Mouse (Mus musculus): ENCODE results near the gene Cntnap2. TPM values are rescaled to one million over a fixed set of nuclear protein-coding genes. Genes with fewer than 3 reads are reported as not detected.
A peak's percentile ranks its signal among the peaks of the same experiment; 100 is the strongest.

Gene Cntnap2
- polyA plus RNA-seq, 1 experiment from 2014 or later: 24.7 TPM

DNA sequence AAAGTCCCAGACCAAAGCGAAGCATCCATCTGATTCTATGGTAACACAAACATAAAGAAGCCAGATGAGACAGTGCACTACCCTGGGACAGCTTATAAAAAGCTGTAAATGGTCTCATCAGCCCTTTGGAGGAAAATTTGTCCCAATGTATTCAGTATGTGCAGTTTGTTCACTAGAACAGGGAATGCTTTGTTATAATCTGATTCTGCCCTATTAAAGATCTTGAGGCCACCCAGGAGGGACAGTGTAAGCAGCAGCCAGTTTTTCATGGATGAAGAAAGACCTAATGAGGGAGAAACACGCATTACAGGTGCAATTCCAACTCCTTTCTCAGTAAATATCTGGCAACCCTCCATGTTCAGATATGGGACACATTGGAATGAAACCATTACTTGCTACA, 145.9 kb downstream of the Cntnap2 start:
- Histone ChIP-seq H3K27me3 (ENCODE audit: control insufficient read depth, insufficient read depth, low read length) (no peaks in the 10 kb centered on the region), H3K4me3 (ENCODE audit: low read depth, low read length) (no peak overlapping the region), H3K36me3 (ENCODE audit: control insufficient read depth, insufficient read depth, low read length) (no peaks in the 10 kb centered on the region), H3K4me2 (no peak overlapping the region), H3K9ac (ENCODE audit: low read length) (no peak overlapping the region), H3K27ac (ENCODE audit: low read depth, low read length) (no peak overlapping the region), H3K4me1 (ENCODE audit: control insufficient read depth, insufficient read depth, low read length) (no peaks in the 10 kb centered on the region), H3K9me3 (ENCODE audit: control insufficient read depth, low read length) (no peaks in the 10 kb centered on the region)
- no peak for DNase-seq (ENCODE audit: low spot score, missing footprints)
- no peak for ATAC-seq (ENCODE audit: low FRiP score)
- 77% methylated on average over 2 of the region's 2 CpGs for WGBS

DNA sequence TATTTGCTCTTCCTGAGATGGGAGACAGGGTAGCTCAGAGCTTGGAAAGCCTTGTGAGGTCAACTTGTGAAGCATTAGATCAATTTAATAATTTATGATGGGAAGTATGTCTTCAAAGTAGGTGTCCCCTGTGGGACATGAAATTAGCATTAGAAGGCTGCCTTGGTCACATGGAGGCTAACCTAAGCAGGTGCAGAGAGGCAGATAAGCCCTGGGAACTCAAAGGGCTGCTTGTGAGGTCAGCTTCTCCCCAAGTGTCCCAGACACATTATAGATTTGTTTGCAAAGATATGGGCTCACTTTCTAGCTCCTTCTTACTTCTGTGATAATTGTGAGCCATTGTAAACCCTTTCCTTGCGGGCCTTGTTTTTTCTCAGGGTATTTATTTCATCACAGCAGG, 155.2 kb downstream of the Cntnap2 start:
- Histone ChIP-seq H3K27me3 (ENCODE audit: control insufficient read depth, insufficient read depth, low read length) (no peaks in the 10 kb centered on the region), H3K4me3 (ENCODE audit: low read depth, low read length) (no peak overlapping the region), H3K9ac (ENCODE audit: low read length) (no peak overlapping the region), H3K4me2 (no peak overlapping the region), H3K36me3 (ENCODE audit: control insufficient read depth, insufficient read depth, low read length) (no peaks in the 10 kb centered on the region), H3K9me3 (ENCODE audit: control insufficient read depth, low read length) (no peaks in the 10 kb centered on the region), H3K4me1 (ENCODE audit: control insufficient read depth, insufficient read depth, low read length) (no peaks in the 10 kb centered on the region), H3K27ac (ENCODE audit: low read depth, low read length) (no peak overlapping the region)
- 60% methylated on average over 1 of the region's 1 CpGs for WGBS
- peak; percentile 62 for ATAC-seq (ENCODE audit: low FRiP score)
- DNase-seq (ENCODE audit: low spot score, missing footprints): no peak

DNA sequence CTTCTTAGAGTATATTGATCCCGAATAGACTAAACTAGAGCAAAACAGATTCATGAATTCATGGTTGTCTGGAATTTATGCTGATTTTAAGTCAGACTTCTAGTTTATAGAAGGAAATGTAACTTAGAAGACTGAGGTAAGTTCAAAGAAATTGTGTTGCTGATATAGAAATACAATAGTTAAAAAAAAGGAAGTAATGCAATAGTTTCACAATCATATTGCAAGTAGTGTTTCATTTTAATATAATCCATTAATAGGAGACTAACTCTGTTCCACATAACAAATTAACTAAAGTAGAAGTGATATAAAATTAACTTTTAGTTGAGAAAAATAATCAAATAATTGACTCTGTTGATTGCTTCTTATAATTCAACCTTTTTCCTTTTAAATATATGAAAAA, 169.8 kb downstream of the Cntnap2 start:
- 84% methylated on average over 1 of the region's 1 CpGs for WGBS
- Histone ChIP-seq H3K9me3 (ENCODE audit: control insufficient read depth, low read length) (no peaks in the 10 kb centered on the region), H3K4me2 (no peak overlapping the region), H3K9ac (ENCODE audit: low read length) (no peak overlapping the region), H3K4me3 (ENCODE audit: low read depth, low read length) (no peak overlapping the region), H3K36me3 (ENCODE audit: control insufficient read depth, insufficient read depth, low read length) (no peaks in the 10 kb centered on the region), H3K27me3 (ENCODE audit: control insufficient read depth, insufficient read depth, low read length) (no peaks in the 10 kb centered on the region), H3K4me1 (ENCODE audit: control insufficient read depth, insufficient read depth, low read length) (no peaks in the 10 kb centered on the region), H3K27ac (ENCODE audit: low read depth, low read length) (no peak overlapping the region)
- no peak for DNase-seq (ENCODE audit: low spot score, missing footprints)
- ATAC-seq (ENCODE audit: low FRiP score): no peak

DNA sequence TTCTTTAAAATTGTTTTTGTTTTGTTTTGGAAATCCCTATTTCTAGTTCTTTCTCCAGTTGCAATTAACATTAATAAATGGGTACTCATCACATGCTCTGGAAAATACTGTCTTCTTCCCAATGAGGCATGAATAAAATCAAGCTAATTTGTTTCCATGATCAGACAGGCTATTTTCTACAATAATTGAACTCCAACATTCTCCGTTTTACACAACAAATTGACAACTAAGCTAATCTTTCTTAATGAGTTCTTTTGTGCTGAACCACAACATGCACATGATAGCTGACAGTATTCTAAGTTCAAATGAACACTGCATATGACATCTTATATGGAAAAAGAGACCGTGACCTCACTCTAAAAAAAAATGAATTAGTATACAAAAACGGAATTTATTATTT, 173.4 kb downstream of the Cntnap2 start:
- no peak for DNase-seq (ENCODE audit: low spot score, missing footprints)
- H3K9me3 ChIP-seq (ENCODE audit: control insufficient read depth, low read length): no peaks in the 10 kb centered on the region
- H3K4me1 ChIP-seq (ENCODE audit: control insufficient read depth, insufficient read depth, low read length): no peaks in the 10 kb centered on the region
- no peak overlapping the region for H3K27ac ChIP-seq (ENCODE audit: low read depth, low read length)
- no peaks in the 10 kb centered on the region for H3K27me3 ChIP-seq (ENCODE audit: control insufficient read depth, insufficient read depth, low read length)
- ATAC-seq (ENCODE audit: low FRiP score): no peak
- WGBS: 90% methylated on average over 3 of the region's 3 CpGs
- H3K4me3 ChIP-seq (ENCODE audit: low read depth, low read length): no peak overlapping the region
- H3K9ac ChIP-seq (ENCODE audit: low read length): no peak overlapping the region
- no peaks in the 10 kb centered on the region for H3K36me3 ChIP-seq (ENCODE audit: control insufficient read depth, insufficient read depth, low read length)
- H3K4me2 ChIP-seq: no peak overlapping the region

DNA sequence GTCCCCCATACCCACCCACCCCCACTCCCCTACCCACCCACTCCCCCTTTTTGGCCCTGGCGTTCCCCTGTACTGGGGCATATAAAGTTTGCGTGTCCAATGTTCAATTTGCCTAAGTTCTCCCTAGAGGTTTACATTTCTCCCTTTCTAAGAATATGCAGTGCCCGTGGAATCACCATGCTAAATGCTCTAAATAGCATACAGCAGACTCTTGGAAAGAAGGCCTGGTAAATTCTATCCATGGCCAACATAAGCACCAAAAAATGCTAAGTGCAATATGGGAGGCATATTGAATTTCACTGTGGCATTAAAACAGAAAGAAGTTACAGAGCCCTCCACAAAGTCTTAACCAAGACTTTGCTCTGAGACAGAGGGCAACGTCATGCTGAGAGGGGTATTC, 177.4 kb downstream of the Cntnap2 start:
- Histone ChIP-seq H3K27me3 (ENCODE audit: control insufficient read depth, insufficient read depth, low read length) (no peaks in the 10 kb centered on the region), H3K4me3 (ENCODE audit: low read depth, low read length) (no peak overlapping the region), H3K9ac (ENCODE audit: low read length) (no peak overlapping the region), H3K9me3 (ENCODE audit: control insufficient read depth, low read length) (no peaks in the 10 kb centered on the region), H3K4me2 (no peak overlapping the region), H3K4me1 (ENCODE audit: control insufficient read depth, insufficient read depth, low read length) (no peaks in the 10 kb centered on the region), H3K27ac (ENCODE audit: low read depth, low read length) (no peak overlapping the region), H3K36me3 (ENCODE audit: control insufficient read depth, insufficient read depth, low read length) (no peaks in the 10 kb centered on the region)
- DNase-seq (ENCODE audit: low spot score, missing footprints) (no peak), ATAC-seq (ENCODE audit: low FRiP score) (no peak)
- WGBS: 89% methylated on average over 4 of the region's 4 CpGs

DNA sequence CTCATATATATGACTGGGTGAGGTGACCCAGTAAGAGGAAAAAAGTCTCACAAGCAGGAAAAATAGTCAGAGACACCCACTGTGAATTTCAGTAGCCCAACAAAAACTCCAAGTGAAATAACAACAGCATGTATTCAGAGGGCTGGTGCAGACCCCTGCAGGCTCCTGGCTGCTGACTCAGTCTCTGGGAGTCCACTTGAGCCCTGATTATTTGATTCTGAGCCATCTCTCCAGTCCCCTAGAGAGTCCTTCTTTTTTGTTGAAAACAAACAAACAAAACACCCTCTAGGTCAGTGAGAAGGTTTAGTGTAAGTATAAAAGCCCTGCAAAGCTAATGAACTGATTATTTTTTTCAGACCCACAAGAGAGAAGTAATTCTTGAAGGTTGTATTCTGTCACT, 179.0 kb downstream of the Cntnap2 start:
- DNase-seq (ENCODE audit: low spot score, missing footprints) (no peak), ATAC-seq (ENCODE audit: low FRiP score) (no peak)
- no peaks in the 10 kb centered on the region for H3K4me1 ChIP-seq (ENCODE audit: control insufficient read depth, insufficient read depth, low read length)
- no peak overlapping the region for H3K4me2 ChIP-seq
- no peaks in the 10 kb centered on the region for H3K9me3 ChIP-seq (ENCODE audit: control insufficient read depth, low read length)
- H3K27me3 ChIP-seq (ENCODE audit: control insufficient read depth, insufficient read depth, low read length): no peaks in the 10 kb centered on the region
- H3K36me3 ChIP-seq (ENCODE audit: control insufficient read depth, insufficient read depth, low read length): no peaks in the 10 kb centered on the region
- no peak overlapping the region for H3K9ac ChIP-seq (ENCODE audit: low read length)
- H3K27ac ChIP-seq (ENCODE audit: low read depth, low read length): no peak overlapping the region
- H3K4me3 ChIP-seq (ENCODE audit: low read depth, low read length): no peak overlapping the region

DNA sequence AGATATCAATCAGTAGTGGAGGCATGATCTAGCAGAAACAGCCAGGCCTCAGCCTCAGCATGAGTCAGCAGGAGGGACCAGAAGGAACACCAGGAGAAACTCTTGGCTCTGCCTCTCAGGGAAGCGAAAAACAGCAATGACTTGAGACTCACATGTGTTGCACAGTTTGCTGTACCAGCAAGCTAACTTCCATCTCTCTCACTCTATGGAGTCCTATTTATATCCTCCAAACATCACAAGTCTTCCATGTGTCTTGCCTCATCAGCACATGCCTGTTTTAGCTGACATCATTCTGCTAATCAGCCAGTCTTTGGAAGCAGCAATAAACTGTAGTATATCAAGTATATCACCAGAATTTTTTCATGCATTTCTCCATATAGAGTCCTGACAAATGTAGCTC, 182.1 kb downstream of the Cntnap2 start:
- 94% methylated on average over 1 of the region's 1 CpGs for WGBS
- ATAC-seq (ENCODE audit: low FRiP score): no peak

DNA sequence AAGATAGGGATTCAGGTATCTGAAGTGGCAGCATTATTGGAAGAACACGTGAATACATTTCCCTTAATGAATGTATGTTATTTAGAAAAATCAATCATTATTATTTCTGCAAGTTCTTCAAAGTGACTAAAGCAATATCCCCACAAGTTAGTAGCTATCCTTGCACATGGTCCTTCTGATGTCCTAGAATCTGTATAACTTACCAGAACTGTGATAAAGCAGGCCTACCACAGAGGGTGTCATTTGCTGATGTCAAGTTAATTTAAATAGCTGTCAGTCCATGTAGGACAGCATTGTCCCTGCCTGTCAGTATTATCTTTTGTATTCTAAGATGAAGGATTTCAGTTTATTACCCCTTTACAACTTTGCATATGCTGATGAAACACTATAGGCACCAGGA, 185.5 kb downstream of the Cntnap2 start:
- no peaks in the 10 kb centered on the region for H3K4me1 ChIP-seq (ENCODE audit: control insufficient read depth, insufficient read depth, low read length)
- no peaks in the 10 kb centered on the region for H3K36me3 ChIP-seq (ENCODE audit: control insufficient read depth, insufficient read depth, low read length)
- DNase-seq (ENCODE audit: low spot score, missing footprints): peak; percentile 69
- no peaks in the 10 kb centered on the region for H3K9me3 ChIP-seq (ENCODE audit: control insufficient read depth, low read length)
- no peak overlapping the region for H3K9ac ChIP-seq (ENCODE audit: low read length)
- H3K4me2 ChIP-seq: no peak overlapping the region
- no peak overlapping the region for H3K27ac ChIP-seq (ENCODE audit: low read depth, low read length)
- H3K4me3 ChIP-seq (ENCODE audit: low read depth, low read length): no peak overlapping the region
- H3K27me3 ChIP-seq (ENCODE audit: control insufficient read depth, insufficient read depth, low read length): no peaks in the 10 kb centered on the region
- WGBS: 72% methylated on average over 1 of the region's 1 CpGs
- peak; percentile 80 for ATAC-seq (ENCODE audit: low FRiP score)

More for the DNA sequence above, 182.1 kb downstream of the Cntnap2 start:
- DNase-seq (ENCODE audit: low spot score, missing footprints): no peak
- Histone ChIP-seq H3K9me3 (ENCODE audit: control insufficient read depth, low read length) (no peaks in the 10 kb centered on the region), H3K27ac (ENCODE audit: low read depth, low read length) (no peak overlapping the region), H3K9ac (ENCODE audit: low read length) (no peak overlapping the region), H3K4me2 (no peak overlapping the region), H3K27me3 (ENCODE audit: control insufficient read depth, insufficient read depth, low read length) (no peaks in the 10 kb centered on the region), H3K4me1 (ENCODE audit: control insufficient read depth, insufficient read depth, low read length) (no peaks in the 10 kb centered on the region), H3K4me3 (ENCODE audit: low read depth, low read length) (no peak overlapping the region), H3K36me3 (ENCODE audit: control insufficient read depth, insufficient read depth, low read length) (no peaks in the 10 kb centered on the region)

DNA sequence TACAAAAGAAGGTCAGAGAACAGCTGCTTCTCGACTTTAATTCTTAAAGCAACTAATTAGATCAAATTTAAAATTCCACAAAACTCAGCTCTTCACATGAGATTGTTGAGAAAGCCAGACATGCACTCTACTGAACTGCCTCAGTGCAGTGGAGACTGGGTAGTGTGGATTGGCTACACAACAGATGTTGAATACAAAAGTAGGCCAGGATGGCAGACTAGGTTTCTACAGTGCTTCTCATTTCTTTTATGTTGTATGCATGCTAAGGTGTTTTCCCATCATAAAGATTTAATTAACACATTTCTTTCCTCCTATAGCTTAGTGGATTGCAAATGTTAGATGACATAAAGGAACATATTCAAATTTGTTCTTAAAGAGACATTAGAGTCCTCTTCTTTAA, 198.9 kb downstream of the Cntnap2 start:
- H3K9me3 ChIP-seq (ENCODE audit: control insufficient read depth, low read length): no peaks in the 10 kb centered on the region
- ATAC-seq (ENCODE audit: low FRiP score) (no peak), DNase-seq (ENCODE audit: low spot score, missing footprints) (peak; percentile 31)
- H3K4me2 ChIP-seq: no peak overlapping the region
- H3K27me3 ChIP-seq (ENCODE audit: control insufficient read depth, insufficient read depth, low read length): no peaks in the 10 kb centered on the region
- no peaks in the 10 kb centered on the region for H3K4me1 ChIP-seq (ENCODE audit: control insufficient read depth, insufficient read depth, low read length)
- no peaks in the 10 kb centered on the region for H3K36me3 ChIP-seq (ENCODE audit: control insufficient read depth, insufficient read depth, low read length)
- no peak overlapping the region for H3K4me3 ChIP-seq (ENCODE audit: low read depth, low read length)
- H3K27ac ChIP-seq (ENCODE audit: low read depth, low read length): no peak overlapping the region
- H3K9ac ChIP-seq (ENCODE audit: low read length): no peak overlapping the region
- 79% methylated on average over 1 of the region's 1 CpGs for WGBS

DNA sequence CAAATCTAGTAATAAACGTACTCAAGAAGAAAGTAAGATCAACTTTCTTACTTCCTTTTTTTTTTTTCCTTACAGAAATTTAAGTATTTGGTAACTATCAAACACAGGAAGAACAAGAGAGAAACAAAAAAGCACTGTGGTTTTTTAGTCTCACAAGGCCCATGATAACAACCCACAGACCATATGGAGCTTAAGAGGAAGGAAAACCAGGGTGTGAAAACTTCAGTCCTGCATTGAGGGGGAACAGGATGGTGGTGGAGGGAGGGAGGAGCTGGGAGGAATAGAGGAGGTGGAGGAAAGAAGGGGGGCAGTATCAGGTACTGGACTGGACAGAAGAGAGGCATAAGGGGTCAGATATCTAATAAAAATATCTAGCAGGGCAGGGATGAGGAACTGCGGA, 212.4 kb downstream of the Cntnap2 start:
- 90% methylated on average over 2 of the region's 2 CpGs for WGBS

More for the DNA sequence above, 212.4 kb downstream of the Cntnap2 start:
- H3K27ac ChIP-seq (ENCODE audit: low read depth, low read length): no peak overlapping the region
- H3K9me3 ChIP-seq (ENCODE audit: control insufficient read depth, low read length): no peaks in the 10 kb centered on the region
- no peak for DNase-seq (ENCODE audit: low spot score, missing footprints)
- H3K4me3 ChIP-seq (ENCODE audit: low read depth, low read length): no peak overlapping the region
- H3K4me1 ChIP-seq (ENCODE audit: control insufficient read depth, insufficient read depth, low read length): no peaks in the 10 kb centered on the region
- no peak for ATAC-seq (ENCODE audit: low FRiP score)
- H3K9ac ChIP-seq (ENCODE audit: low read length): no peak overlapping the region
- no peaks in the 10 kb centered on the region for H3K27me3 ChIP-seq (ENCODE audit: control insufficient read depth, insufficient read depth, low read length)
- no peaks in the 10 kb centered on the region for H3K36me3 ChIP-seq (ENCODE audit: control insufficient read depth, insufficient read depth, low read length)
- H3K4me2 ChIP-seq: no peak overlapping the region

All from midbrain, embryonic 11.5 days (tissue).